Mouse (Mus musculus) embryonic facial prominence, embryonic 10.5 days (tissue): ENCODE measurements around the gene Tyw5. TPM values are rescaled to one million over a fixed set of nuclear protein-coding genes. Genes with fewer than 3 reads are reported as not detected.

Experiments used
- DNase-seq: peaks from one replicate; pipeline ENCODE4 v3.0.0-alpha.2; 2017; ENCODE audit warnings: low spot score
- H3K27ac ChIP-seq: fragments of 300-500 bp; sonication (generic); replicated peaks from 2 replicates; pipeline ENCODE4 v1.5.1; 2016; ENCODE audit warnings: mild to moderate bottlenecking
- H3K27me3 ChIP-seq: fragments of 300-500 bp; sonication (generic); replicated peaks from 2 replicates; pipeline ENCODE4 v1.6.1; 2016; ENCODE audit warnings: low read depth, mild to moderate bottlenecking; ENCODE audit not compliant: poor library complexity, severe bottlenecking
- H3K36me3 ChIP-seq: fragments of 300-500 bp; sonication (generic); replicated peaks from 2 replicates; pipeline ENCODE4 v1.6.1; 2016; ENCODE audit warnings: mild to moderate bottlenecking, moderate library complexity
- H3K4me1 ChIP-seq: fragments of 300-500 bp; sonication (generic); 2 replicates; pipeline ENCODE4 v1.6.1; 2016
- H3K4me3 ChIP-seq: fragments of 300-500 bp; sonication (generic); 2 replicates; pipeline ENCODE4 v1.5.1; 2016; ENCODE audit warnings: mild to moderate bottlenecking, moderate library complexity
- H3K9me3 ChIP-seq: fragments of 300-500 bp; sonication (generic); 2 replicates; pipeline ENCODE4 v1.6.1; 2016; ENCODE audit warnings: mild to moderate bottlenecking
- WGBS: fragments of 180-500 bp; shearing (Covaris S2); methylation state at CpG from one replicate; pipeline ENCODE4 v1.1.7; 2016; 5-methylcytosine and 5-hydroxymethylcytosine counted together
- polyA plus RNA-seq: library from polyadenylated mRNA; unstranded; fragments of >200 nt; fragmentation: Nextera tagmentation; extraction: Ambion mirVana; gene quantifications from 2 replicates; pipeline ENCODE4 v1.2.1, GENCODE M21; 2016

The Tyw5 gene
- polyA plus RNA-seq, 1 experiment from 2014 or later = 34.8 TPM

GRCm38 (mm10) chr1:57413397-57413796, 6.5 kb upstream of the Tyw5 start:
- Histone ChIP-seq H3K27me3 (no peaks in the 10 kb centered on the region), H3K27ac (no peak overlapping the region), H3K36me3 (peaks cover 84% of the 10 kb centered on the region), H3K4me3 (no peak overlapping the region), H3K9me3 (no peaks in the 10 kb centered on the region), H3K4me1 (peaks cover 9% of the 10 kb centered on the region)
- 80% methylated on average over 2 of the region's 2 CpGs for WGBS
- DNase-seq = no peak

- Histone ChIP-seq H3K36me3 (peaks cover 60% of the 10 kb centered on the region), H3K27me3 (no peaks in the 10 kb centered on the region), H3K9me3 (no peaks in the 10 kb centered on the region), H3K27ac (no peak overlapping the region), H3K4me1 (peaks cover 27% of the 10 kb centered on the region), H3K4me3 (no peak overlapping the region)
- DNase-seq = no peak
- WGBS = 88% methylated on average over 2 of the region's 2 CpGs
Measured at GRCm38 (mm10) chr1:57408994-57409393, 2.1 kb upstream of the Tyw5 start.

DNA sequence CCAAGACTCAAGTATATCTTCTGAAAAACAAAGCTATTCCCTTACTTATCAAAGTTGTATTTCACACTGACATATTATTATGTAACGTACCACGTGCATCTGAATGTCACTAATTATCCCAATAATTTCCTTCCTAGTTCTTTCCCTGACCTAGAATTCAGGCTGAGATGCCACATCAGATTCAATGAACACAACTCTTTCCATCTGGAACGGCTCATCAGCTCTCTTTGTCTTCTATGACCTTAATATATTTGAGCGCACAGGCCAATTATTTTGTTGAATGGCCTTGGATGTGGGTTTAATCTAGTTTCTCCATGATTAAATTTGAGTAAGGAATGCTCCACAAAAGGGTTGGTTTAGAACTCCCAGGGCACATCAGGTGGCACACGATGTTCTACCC, 4.8 kb downstream of the Tyw5 start:
- Histone ChIP-seq H3K4me1 (peaks cover 6% of the 10 kb centered on the region), H3K27me3 (no peaks in the 10 kb centered on the region), H3K36me3 (peaks cover 54% of the 10 kb centered on the region), H3K27ac (no peak overlapping the region), H3K9me3 (no peaks in the 10 kb centered on the region), H3K4me3 (no peak overlapping the region)
- 92% methylated on average over 5 of the region's 5 CpGs for WGBS
- no peak for DNase-seq

GRCm38 (mm10) chr1:57400877-57401276, 6.0 kb downstream of the Tyw5 start:
- H3K27ac ChIP-seq = no peak overlapping the region
- DNase-seq = no peak
- H3K27me3 ChIP-seq = no peaks in the 10 kb centered on the region
- H3K4me3 ChIP-seq = no peak overlapping the region
- H3K4me1 ChIP-seq = peaks cover 5% of the 10 kb centered on the region
- no peaks in the 10 kb centered on the region for H3K9me3 ChIP-seq
- H3K36me3 ChIP-seq = peaks cover 66% of the 10 kb centered on the region
- 92% methylated on average over 2 of the region's 2 CpGs for WGBS

- no peak overlapping the region for H3K4me3 ChIP-seq
- H3K9me3 ChIP-seq = no peaks in the 10 kb centered on the region
- peaks cover 1% of the 10 kb centered on the region for H3K4me1 ChIP-seq
- no peaks in the 10 kb centered on the region for H3K27me3 ChIP-seq
- H3K27ac ChIP-seq = no peak overlapping the region
- 93% methylated on average over 2 of the region's 2 CpGs for WGBS
- no peak for DNase-seq
- H3K36me3 ChIP-seq = peaks cover 71% of the 10 kb centered on the region
Measured at GRCm38 (mm10) chr1:57400321-57400720, 6.6 kb downstream of the Tyw5 start.

GRCm38 (mm10) chr1:57394051-57394450, 12.8 kb downstream of the Tyw5 start:
- Histone ChIP-seq H3K4me3 (no peak overlapping the region), H3K36me3 (peaks cover 92% of the 10 kb centered on the region)
- 69% methylated on average over 3 of the region's 3 CpGs for WGBS

DNA sequence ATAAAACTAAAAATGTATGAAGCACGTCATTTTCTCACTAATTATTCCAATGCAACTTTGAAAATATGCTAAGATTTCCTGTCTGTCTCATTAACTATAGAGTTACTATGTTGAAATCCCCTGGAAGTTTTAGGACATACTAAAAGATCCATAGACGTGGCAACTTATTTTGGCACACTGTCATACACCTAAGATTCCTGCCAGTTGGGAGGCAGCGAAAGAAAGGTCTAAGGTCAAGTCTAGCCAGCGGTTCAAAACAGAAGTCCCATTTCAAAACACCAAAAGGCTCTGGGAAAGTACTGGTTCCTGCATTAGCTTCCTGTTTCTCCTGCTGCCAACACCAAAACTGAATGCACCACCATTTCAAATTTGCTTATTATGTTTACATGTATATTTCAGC, 14.5 kb downstream of the Tyw5 start:
- Histone ChIP-seq H3K4me1 (no peaks in the 10 kb centered on the region), H3K27ac (no peak overlapping the region), H3K36me3 (peaks cover 90% of the 10 kb centered on the region), H3K9me3 (no peaks in the 10 kb centered on the region), H3K4me3 (no peak overlapping the region), H3K27me3 (no peaks in the 10 kb centered on the region)
- no peak for DNase-seq
- 89% methylated on average over 4 of the region's 4 CpGs for WGBS

More at GRCm38 (mm10) chr1:57394051-57394450, 12.8 kb downstream of the Tyw5 start:
- no peaks in the 10 kb centered on the region for H3K27me3 ChIP-seq
- peak; percentile 48 for DNase-seq
- H3K4me1 ChIP-seq = no peaks in the 10 kb centered on the region
- H3K9me3 ChIP-seq = no peaks in the 10 kb centered on the region
- no peak overlapping the region for H3K27ac ChIP-seq

DNA sequence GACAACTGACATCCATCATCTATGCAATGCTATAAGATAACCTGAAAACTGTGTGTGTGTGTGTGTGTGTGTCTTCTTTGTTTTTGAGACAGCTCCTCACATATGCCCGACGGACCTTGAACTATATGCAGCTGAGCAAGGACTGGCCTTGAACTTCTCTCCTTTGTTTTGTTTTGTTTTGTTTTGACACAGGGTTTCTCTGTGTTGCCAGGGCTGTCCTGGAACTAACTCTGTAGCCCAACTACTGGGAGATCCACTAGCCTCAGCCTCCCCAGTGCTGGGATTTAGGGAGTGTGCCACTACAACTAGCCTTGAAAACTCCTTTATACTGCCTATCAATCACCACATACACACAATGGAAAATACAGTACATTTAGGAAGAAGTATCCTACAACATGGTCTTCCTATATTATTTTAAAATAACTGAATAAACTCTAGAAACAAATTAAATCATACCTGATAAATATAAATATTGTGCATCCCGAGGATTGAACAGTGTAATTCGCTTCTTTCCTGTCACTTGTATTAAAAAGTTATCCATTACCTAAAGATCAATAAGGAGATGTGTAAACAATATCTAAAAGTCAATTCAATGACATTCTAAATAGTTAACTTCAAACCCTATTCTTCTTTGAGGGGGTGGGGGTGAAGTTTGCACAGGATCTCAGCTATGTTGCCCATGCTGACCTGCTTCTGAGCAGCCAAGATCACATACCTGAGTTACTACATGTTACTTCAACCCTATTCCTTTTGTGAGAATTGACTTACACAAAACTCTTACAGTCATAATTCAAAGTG, 15.7 kb downstream of the Tyw5 start:
- no peak overlapping the region for H3K27ac ChIP-seq
- WGBS = 89% methylated on average over 4 of the region's 4 CpGs

DNA sequence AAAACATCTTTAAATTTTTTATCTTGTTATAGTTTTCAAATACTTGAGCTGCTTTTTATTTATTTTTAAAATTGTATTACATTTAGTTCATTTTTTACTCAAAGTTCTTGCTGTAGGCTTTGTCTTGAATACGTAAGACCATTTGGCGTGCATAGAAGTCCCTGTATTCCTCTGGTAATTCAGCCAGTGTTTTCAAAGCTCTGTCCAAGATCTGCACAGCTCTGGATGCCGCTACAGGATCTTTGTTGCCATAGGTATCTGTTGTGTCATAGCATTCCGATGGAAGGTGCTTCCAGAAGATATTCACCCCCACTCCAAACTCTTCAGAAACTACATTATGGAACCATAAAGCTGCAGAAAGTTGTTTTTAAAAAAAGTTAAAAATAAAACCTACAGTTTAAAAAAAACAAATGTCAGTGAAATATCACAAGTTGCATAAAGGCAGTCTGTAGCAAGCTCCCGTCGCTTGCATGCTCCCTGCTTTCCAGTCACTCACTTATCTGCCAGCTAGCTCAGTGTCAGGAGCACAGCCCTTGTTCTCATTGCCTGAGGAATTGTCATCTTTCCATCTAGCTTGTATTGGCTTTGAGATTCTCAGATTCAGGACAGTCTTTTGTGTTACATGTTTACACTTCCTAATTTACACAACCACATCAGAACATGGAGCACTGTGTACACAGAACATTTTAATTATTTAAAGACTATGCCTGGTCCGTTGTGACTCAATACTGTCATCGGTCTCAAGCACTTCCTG, 18.3 kb downstream of the Tyw5 start:
- WGBS = 93% methylated on average over 8 of the region's 8 CpGs
- Histone ChIP-seq H3K36me3 (peaks cover 56% of the 10 kb centered on the region), H3K9me3 (no peaks in the 10 kb centered on the region), H3K27ac (no peak overlapping the region), H3K4me1 (no peaks in the 10 kb centered on the region), H3K27me3 (no peaks in the 10 kb centered on the region), H3K4me3 (no peak overlapping the region)
- no peak for DNase-seq

More for the DNA sequence above, 15.7 kb downstream of the Tyw5 start:
- no peak overlapping the region for H3K4me3 ChIP-seq
- H3K27me3 ChIP-seq = no peaks in the 10 kb centered on the region
- H3K9me3 ChIP-seq = no peaks in the 10 kb centered on the region
- no peaks in the 10 kb centered on the region for H3K4me1 ChIP-seq
- H3K36me3 ChIP-seq = peaks cover 77% of the 10 kb centered on the region
- no peak for DNase-seq

DNA sequence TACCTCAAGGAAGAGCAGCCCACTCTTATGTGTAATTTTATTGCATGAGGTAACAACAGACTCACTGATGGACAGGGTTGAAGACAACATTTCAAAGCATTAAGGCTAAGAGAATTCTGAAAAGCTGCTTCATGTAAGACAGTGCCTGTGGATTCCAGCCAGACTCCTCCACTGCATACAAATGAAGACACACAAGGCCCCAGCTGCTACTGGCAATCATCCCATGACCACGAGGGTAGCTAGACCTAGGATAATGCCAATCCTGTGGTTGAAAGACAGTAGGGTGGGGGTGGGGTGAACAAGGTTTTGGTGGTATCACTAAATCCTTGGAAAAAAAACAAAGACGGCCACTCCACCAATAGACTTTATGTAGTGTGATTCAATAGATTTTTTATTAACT, 19.0 kb downstream of the Tyw5 start:
- DNase-seq = no peak
- no peak overlapping the region for H3K4me3 ChIP-seq
- no peaks in the 10 kb centered on the region for H3K4me1 ChIP-seq
- H3K27me3 ChIP-seq = no peaks in the 10 kb centered on the region
- WGBS = 88% methylated on average over 2 of the region's 2 CpGs
- no peaks in the 10 kb centered on the region for H3K9me3 ChIP-seq
- no peak overlapping the region for H3K27ac ChIP-seq
- H3K36me3 ChIP-seq = peaks cover 49% of the 10 kb centered on the region

GRCm38 (mm10) chr1:57386519-57386918, 20.4 kb downstream of the Tyw5 start:
- H3K4me1 ChIP-seq = no peaks in the 10 kb centered on the region
- peaks cover 40% of the 10 kb centered on the region for H3K36me3 ChIP-seq
- H3K4me3 ChIP-seq = no peak overlapping the region
- no peaks in the 10 kb centered on the region for H3K27me3 ChIP-seq
- no peak overlapping the region for H3K27ac ChIP-seq
- H3K9me3 ChIP-seq = no peaks in the 10 kb centered on the region
- no peak for DNase-seq

DNA sequence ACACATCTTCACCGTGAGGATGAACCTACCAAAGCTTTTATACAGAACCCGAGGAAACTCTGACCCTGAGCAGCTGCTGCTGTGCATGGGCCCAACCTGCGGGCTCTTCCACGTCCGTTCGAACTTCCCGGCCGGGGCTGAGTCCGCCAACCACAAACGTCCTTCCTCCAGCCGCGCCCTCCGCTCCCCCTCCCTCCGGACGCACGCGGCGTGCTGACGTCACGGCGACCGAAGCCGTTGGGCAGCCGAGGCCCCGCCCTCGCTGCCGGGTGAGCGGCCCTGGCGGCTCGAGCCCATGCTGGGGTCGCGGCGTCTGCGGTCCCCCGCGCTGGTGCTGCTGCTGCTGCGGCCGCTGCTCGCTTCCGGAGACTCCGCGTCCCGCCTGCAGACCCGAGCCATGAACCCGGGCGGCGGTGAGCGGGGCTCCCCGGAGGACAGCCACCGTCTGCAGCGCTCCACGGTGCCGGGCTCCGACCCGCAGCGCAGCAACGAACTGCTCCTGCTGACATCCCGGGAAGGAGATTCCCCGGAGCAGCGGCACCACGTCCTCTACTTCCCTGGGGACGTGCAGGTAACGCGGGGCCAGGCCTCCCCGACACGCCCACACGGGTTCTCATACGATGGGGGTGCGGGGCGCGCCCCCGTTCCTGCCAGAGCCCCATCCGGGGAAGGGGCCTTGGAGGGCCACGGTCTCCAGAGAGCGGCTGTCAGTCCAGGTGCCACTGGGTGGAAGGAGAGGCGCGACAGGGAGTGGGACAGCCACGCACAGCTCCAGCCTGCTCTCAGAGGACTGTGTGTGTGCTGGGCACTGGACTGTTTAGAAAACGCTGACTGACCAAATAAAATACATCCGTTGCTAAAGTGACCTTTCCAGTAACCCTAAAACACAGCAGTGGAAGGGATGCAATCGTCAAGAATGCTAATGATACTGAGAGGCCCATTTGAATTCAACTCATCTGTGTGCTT, 29.2 kb downstream of the Tyw5 start, which contains the start of gene 1700066M21Rik:
TSS of gene 1700066M21Rik (plus strand) at position 245 of the 966 bp plus-strand sequence.
- Histone ChIP-seq H3K4me3 (peak within 1 kb of the TSS; percentile 84), H3K27ac (peak within 1 kb of the TSS; percentile 90), H3K4me1 (peaks cover 13% of the 10 kb centered on the region), H3K9me3 (no peaks in the 10 kb centered on the region), H3K36me3 (peaks cover 6% of the 10 kb centered on the region), H3K27me3 (no peaks in the 10 kb centered on the region)
- DNase-seq = peak; percentile 98
- WGBS = under 1% methylated on average over 81 of the region's 81 CpGs
